Mouse (Mus musculus): ENCODE results near the gene Dcp1b. TPM values are rescaled to one million over a fixed set of nuclear protein-coding genes. Genes with fewer than 3 reads are reported as not detected.

The Dcp1b gene
- polyA plus RNA-seq, 2 experiments: 8.9 to 22.3 TPM

DNA sequence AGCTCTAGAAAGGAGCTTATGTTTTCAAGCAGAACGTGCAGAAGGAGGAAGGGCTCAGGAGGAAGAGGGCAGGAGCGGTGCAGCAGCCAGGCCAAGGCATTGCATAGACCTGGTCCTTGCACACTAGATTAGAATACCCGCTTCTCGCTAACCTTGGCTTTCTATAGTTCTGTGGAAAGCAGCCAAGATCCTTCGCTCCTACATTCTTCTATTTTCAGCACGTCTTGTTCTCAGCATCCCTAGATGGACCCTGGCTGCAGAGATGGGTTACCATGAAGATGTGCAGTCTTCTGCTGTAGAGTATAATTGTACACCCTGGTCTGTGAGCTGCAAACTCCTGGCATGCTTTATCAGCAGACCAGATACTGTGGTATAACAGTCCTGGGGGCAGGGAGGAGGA is 39.1 kb downstream of the Dcp1b start:
- WGBS: 69% methylated on average over 6 of the region's 6 CpGs

DNA sequence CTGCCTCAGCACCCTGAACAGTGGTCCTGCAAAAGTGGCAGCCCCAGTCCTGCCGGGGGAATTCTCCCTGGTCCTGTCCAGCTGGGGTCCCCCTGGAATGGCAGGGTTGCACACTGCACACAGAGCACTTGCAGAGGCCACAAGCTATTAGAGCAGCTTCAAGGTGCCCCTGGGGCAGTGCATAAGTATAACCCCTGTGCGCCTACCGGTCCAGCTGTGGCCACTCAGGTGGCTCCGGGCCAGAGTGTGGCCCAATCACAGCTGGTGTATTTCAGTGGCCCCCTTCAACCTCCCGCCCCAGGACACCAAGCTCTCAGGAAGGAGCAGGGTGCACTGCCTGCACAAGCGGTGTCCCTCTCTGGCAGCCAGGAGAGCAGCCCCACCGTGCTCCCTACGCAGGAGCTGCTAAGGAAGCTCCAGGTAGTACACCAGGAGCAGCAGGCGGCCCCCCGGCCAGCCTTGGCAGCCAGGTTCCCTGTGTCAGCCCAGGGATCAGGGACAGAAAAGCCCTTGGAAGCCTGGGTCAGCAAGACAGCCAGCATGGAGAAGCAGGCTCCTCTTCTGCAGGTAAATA is 40.1 kb downstream of the Dcp1b start:
- H3K4me3 ChIP-seq (replicated peaks; ENCODE audit: low read length): no peak overlapping the region
- H3K4me2 ChIP-seq (replicated peaks; ENCODE audit: low read depth, low read length, severe bottlenecking): no peak overlapping the region
- H3K27ac ChIP-seq (replicated peaks; ENCODE audit: low read depth, low read length): no peak overlapping the region
- no peak overlapping the region for H3K9ac ChIP-seq (ENCODE audit: low read depth, low read length, severe bottlenecking)
- no peak for TF ChIP-seq POLR2A (IDR thresholded peaks at IDR 0.05; ENCODE audit: borderline replicate concordance, extremely low read depth, insufficient read depth, insufficient read length)
- WGBS: 87% methylated on average over 10 of the region's 10 CpGs
- no peaks in the 10 kb centered on the region for H3K27me3 ChIP-seq (ENCODE audit: control insufficient read depth, insufficient read depth, low read length)
- peaks cover 36% of the 10 kb centered on the region for H3K36me3 ChIP-seq (ENCODE audit: control insufficient read depth, insufficient read depth, low read length)
- H3K9me3 ChIP-seq (ENCODE audit: control insufficient read depth, low read length): no peaks in the 10 kb centered on the region
- no peak for DNase-seq (ENCODE audit: low spot score)
- H3K4me1 ChIP-seq (ENCODE audit: control insufficient read depth, insufficient read depth, low read length): no peaks in the 10 kb centered on the region
- ATAC-seq (ENCODE audit: low FRiP score, low read depth): no peak

More for the DNA sequence above, 39.1 kb downstream of the Dcp1b start:
- Histone ChIP-seq H3K4me2 (replicated peaks; ENCODE audit: low read depth, low read length, severe bottlenecking) (no peak overlapping the region), H3K4me1 (ENCODE audit: control insufficient read depth, insufficient read depth, low read length) (no peaks in the 10 kb centered on the region), H3K4me3 (replicated peaks; ENCODE audit: low read length) (no peak overlapping the region), H3K9me3 (ENCODE audit: control insufficient read depth, low read length) (no peaks in the 10 kb centered on the region), H3K27me3 (ENCODE audit: control insufficient read depth, insufficient read depth, low read length) (no peaks in the 10 kb centered on the region), H3K36me3 (ENCODE audit: control insufficient read depth, insufficient read depth, low read length) (peaks cover 36% of the 10 kb centered on the region), H3K9ac (ENCODE audit: low read depth, low read length, severe bottlenecking) (no peak overlapping the region), H3K27ac (replicated peaks; ENCODE audit: low read depth, low read length) (no peak overlapping the region)
- TF ChIP-seq POLR2A (IDR thresholded peaks at IDR 0.05; ENCODE audit: borderline replicate concordance, extremely low read depth, insufficient read depth, insufficient read length): no peak
- DNase-seq (ENCODE audit: low spot score) (no peak), ATAC-seq (ENCODE audit: low FRiP score, low read depth) (no peak)

DNA sequence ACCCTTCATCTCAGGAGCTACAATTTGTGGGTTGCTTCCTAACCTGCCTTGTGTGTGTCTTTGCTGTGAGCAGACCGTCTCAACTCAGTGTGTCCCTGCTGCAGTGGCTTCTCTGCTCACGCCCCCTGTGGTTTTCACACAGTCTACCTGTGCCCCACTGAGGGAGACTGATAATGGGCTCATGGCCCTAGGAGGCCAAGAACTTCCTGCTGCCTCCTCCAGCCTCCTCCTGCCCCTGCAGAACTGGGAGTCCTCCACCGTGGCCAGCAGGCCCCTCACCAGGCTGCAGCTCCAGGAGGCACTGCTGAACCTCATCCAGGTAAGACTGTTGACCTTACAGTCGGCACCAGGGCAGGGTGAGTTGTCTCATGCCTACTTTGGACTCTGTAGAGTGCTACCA is 42.6 kb downstream of the Dcp1b start:
- no peak for ATAC-seq (ENCODE audit: low FRiP score, low read depth)
- no peak overlapping the region for H3K27ac ChIP-seq (replicated peaks; ENCODE audit: low read depth, low read length)
- H3K9me3 ChIP-seq (ENCODE audit: control insufficient read depth, low read length): no peaks in the 10 kb centered on the region
- peaks cover 44% of the 10 kb centered on the region for H3K36me3 ChIP-seq (ENCODE audit: control insufficient read depth, insufficient read depth, low read length)
- no peaks in the 10 kb centered on the region for H3K27me3 ChIP-seq (ENCODE audit: control insufficient read depth, insufficient read depth, low read length)
- no peak overlapping the region for H3K4me3 ChIP-seq (replicated peaks; ENCODE audit: low read length)
- H3K4me1 ChIP-seq (ENCODE audit: control insufficient read depth, insufficient read depth, low read length): no peaks in the 10 kb centered on the region
- no peak for TF ChIP-seq POLR2A (IDR thresholded peaks at IDR 0.05; ENCODE audit: borderline replicate concordance, extremely low read depth, insufficient read depth, insufficient read length)
- WGBS: 76% methylated on average over 4 of the region's 4 CpGs
- H3K4me2 ChIP-seq (replicated peaks; ENCODE audit: low read depth, low read length, severe bottlenecking): no peak overlapping the region
- no peak overlapping the region for H3K9ac ChIP-seq (ENCODE audit: low read depth, low read length, severe bottlenecking)
- no peak for DNase-seq (ENCODE audit: low spot score)

DNA sequence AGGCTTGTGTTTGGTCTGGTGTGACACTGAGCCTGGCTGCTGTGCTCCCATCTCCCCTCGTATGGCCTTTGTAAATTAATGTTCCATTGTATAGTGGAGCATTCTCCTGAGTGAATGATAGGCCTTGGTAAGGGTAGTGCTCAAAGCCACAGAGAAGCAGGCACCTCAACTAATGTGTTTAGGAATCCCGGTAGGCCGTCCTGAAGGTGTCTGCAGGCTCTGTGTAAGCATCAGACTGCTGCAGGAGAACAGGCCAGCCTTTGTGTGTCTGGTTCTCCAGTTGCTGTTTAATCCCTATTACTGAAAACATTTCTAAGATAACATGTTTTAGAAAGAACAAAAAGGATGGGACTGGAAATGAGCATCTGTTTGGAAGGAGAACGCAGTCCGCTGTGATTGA is 43.5 kb downstream of the Dcp1b start:
- H3K36me3 ChIP-seq (ENCODE audit: control insufficient read depth, insufficient read depth, low read length): peaks cover 40% of the 10 kb centered on the region
- 85% methylated on average over 5 of the region's 5 CpGs for WGBS

DNA sequence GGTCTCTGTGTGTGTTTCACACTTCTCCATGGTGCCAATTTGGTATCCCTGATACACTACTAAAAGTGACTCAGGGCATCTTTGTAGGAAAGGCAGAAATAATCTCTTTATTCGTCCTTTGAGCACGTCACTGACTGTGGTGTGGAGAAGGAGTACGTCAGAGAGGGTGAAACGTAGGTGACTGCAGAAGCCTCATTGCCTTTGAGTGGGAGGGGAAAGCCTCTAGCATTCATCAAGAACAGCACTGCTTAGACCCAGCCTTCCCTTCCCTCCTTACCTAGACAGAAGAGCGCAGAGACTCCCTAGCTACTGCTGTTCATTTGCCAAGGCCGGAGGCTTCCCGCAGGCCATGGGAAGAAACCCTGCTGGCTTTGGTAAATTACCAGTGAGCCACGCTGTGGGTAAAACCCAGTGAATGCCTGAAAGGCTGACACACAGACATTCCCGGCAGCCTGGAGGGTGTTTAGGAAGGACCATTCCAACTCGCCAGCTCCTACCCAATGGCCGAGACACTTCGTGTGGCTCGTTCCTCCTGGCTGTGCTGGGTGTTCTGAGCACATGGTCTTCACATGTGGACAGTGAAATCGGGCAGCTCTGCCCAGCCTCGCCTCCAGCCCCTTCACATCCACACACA is 44.3 kb downstream of the Dcp1b start:
- no peak overlapping the region for H3K4me2 ChIP-seq (replicated peaks; ENCODE audit: low read depth, low read length, severe bottlenecking)
- H3K9ac ChIP-seq (ENCODE audit: low read depth, low read length, severe bottlenecking): no peak overlapping the region
- no peaks in the 10 kb centered on the region; the same call in 1 of the 2 replicates for H3K4me1 ChIP-seq (ENCODE audit: control insufficient read depth, insufficient read depth, low read length)
- H3K27me3 ChIP-seq (ENCODE audit: control insufficient read depth, insufficient read depth, low read length): no peaks in the 10 kb centered on the region
- peaks cover 37% of the 10 kb centered on the region for H3K36me3 ChIP-seq (ENCODE audit: control insufficient read depth, insufficient read depth, low read length)
- WGBS: 74% methylated on average over 15 of the region's 15 CpGs
- DNase-seq (ENCODE audit: low spot score): no peak
- H3K9me3 ChIP-seq (ENCODE audit: control insufficient read depth, low read length): no peaks in the 10 kb centered on the region
- TF ChIP-seq POLR2A (IDR thresholded peaks at IDR 0.05; ENCODE audit: borderline replicate concordance, extremely low read depth, insufficient read depth, insufficient read length): no peak
- no peak overlapping the region for H3K27ac ChIP-seq (replicated peaks; ENCODE audit: low read depth, low read length)
- no peak for ATAC-seq (ENCODE audit: low FRiP score, low read depth)
- no peak overlapping the region for H3K4me3 ChIP-seq (replicated peaks; ENCODE audit: low read length)

More for the DNA sequence above, 43.5 kb downstream of the Dcp1b start:
- Histone ChIP-seq H3K4me3 (replicated peaks; ENCODE audit: low read length) (no peak overlapping the region), H3K4me2 (replicated peaks; ENCODE audit: low read depth, low read length, severe bottlenecking) (no peak overlapping the region), H3K27me3 (ENCODE audit: control insufficient read depth, insufficient read depth, low read length) (no peaks in the 10 kb centered on the region), H3K9ac (ENCODE audit: low read depth, low read length, severe bottlenecking) (no peak overlapping the region), H3K9me3 (ENCODE audit: control insufficient read depth, low read length) (no peaks in the 10 kb centered on the region), H3K27ac (replicated peaks; ENCODE audit: low read depth, low read length) (no peak overlapping the region), H3K4me1 (ENCODE audit: control insufficient read depth, insufficient read depth, low read length) (no peaks in the 10 kb centered on the region)
- TF ChIP-seq POLR2A (IDR thresholded peaks at IDR 0.05; ENCODE audit: borderline replicate concordance, extremely low read depth, insufficient read depth, insufficient read length): no peak
- ATAC-seq (ENCODE audit: low FRiP score, low read depth): no peak
- no peak for DNase-seq (ENCODE audit: low spot score)

All from limb, embryonic 14.5 days (tissue).